Mouse (Mus musculus) heart, embryonic 14.5 days (tissue): ENCODE data around the gene Arhgef17. TPM values are rescaled to one million over a fixed set of nuclear protein-coding genes. Genes with fewer than 3 reads are reported as not detected.

ENCODE experiments used
- ATAC-seq: fragments of 200-750 bp; cut with Nextera tagmentation; 2 replicates; pipeline ENCODE4 v1.8.0; 2017; ENCODE audit warnings: low read depth, moderate TSS enrichment; ENCODE audit not compliant: insufficient number of reproducible peaks, insufficient read depth, low FRiP score
- H3K27ac ChIP-seq, 2 experiments: fragments of 200-500 bp in 1 of 2; fragments of 300-500 bp in 1 of 2; sonication (generic) in 1 of 2; replicated peaks in 1 of 2; 2 replicates each; pipeline ENCODE4 v1.5.1; 2012 to 2014; ENCODE audit warnings: low read depth in 2 of 2, low read length in 2 of 2, control low read depth in 1 of 2, mild to moderate bottlenecking in 1 of 2, mixed read lengths in 1 of 2; ENCODE audit not compliant: control insufficient read depth in 1 of 2, insufficient read depth in 1 of 2
- H3K27me3 ChIP-seq: fragments of 300-500 bp; sonication (generic); 2 replicates; pipeline ENCODE4 v1.6.1; 2014; ENCODE audit warnings: mild to moderate bottlenecking, low read length, control low read depth; ENCODE audit not compliant: control insufficient read depth, insufficient read depth
- H3K36me3 ChIP-seq: fragments of 300-500 bp; sonication (generic); 2 replicates; pipeline ENCODE4 v1.6.1; 2014; ENCODE audit warnings: mild to moderate bottlenecking, control low read depth, low read length, mixed read lengths; ENCODE audit not compliant: control insufficient read depth, insufficient read depth
- H3K4me1 ChIP-seq, 2 experiments: fragments of 200-500 bp in 1 of 2; fragments of 300-500 bp in 1 of 2; sonication (generic) in 1 of 2; 2 replicates each; pipeline ENCODE4 v1.6.1; 2012 to 2014; ENCODE audit warnings: low read length in 2 of 2, control low read depth in 1 of 2, mixed read lengths in 1 of 2; ENCODE audit not compliant: control insufficient read depth in 2 of 2, insufficient read depth in 2 of 2
- H3K4me2 ChIP-seq: fragments of 300-500 bp; sonication (generic); 2 replicates; pipeline ENCODE4 v1.6.1; 2014; ENCODE audit warnings: mild to moderate bottlenecking, low read length
- H3K4me3 ChIP-seq, 2 experiments: fragments of 200-500 bp in 1 of 2; fragments of 300-500 bp in 1 of 2; sonication (generic) in 1 of 2; 2 replicates each; pipeline ENCODE4 v1.5.1; 2012 to 2014; ENCODE audit warnings: low read length in 2 of 2, mild to moderate bottlenecking in 2 of 2, control low read depth in 1 of 2, low read depth in 1 of 2, moderate library complexity in 1 of 2; ENCODE audit not compliant: control insufficient read depth in 1 of 2, insufficient read depth in 1 of 2
- H3K9ac ChIP-seq: fragments of 300-500 bp; sonication (generic); 2 replicates; pipeline ENCODE4 v1.6.1; 2014; ENCODE audit warnings: mild to moderate bottlenecking, low read length
- H3K9me3 ChIP-seq: fragments of 300-500 bp; sonication (generic); 2 replicates; pipeline ENCODE4 v1.6.1; 2016; ENCODE audit warnings: low read length, control low read depth; ENCODE audit not compliant: control insufficient read depth
- WGBS: fragments of 180-500 bp; shearing (Covaris S2); extraction: QIAGEN DNeasy Blood & Tissue Kit; methylation state at CpG from one replicate; pipeline ENCODE4 v1.1.7; 2014; 5-methylcytosine and 5-hydroxymethylcytosine counted together
- polyA plus RNA-seq: library from polyadenylated mRNA; unstranded; fragments of >200 nt; fragmentation: Nextera tagmentation; extraction: Ambion mirVana; gene quantifications from 2 replicates; pipeline ENCODE4 v1.2.1, GENCODE M21; 2014

The Arhgef17 gene
- polyA plus RNA-seq, 1 experiment from 2014 or later, result 8.9 TPM

DNA sequence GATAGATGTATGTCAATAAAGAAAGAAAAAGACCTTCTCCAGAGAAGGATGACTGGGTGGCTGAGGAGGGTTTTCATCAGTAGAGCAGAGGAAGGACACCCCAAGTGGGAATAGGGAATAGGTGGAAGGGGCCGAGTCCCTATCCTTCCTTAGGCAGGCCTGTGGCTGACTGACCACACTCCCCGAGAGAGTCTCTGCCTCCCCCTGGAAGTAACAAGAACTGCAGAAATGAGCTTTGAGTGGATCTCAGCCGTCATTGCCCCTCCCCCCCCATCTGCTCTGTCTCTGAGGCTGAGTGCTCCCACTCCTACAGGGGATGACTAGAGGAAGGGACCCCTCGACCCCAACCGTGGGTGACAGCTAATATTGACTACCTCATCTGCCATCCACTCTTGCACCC is 9.3 kb upstream of the Arhgef17 start:
- Histone ChIP-seq H3K36me3 (no peaks in the 10 kb centered on the region), H3K9me3 (no peaks in the 10 kb centered on the region), H3K4me1 (peaks cover 6 to 8% of the 10 kb centered on the region in 2 experiments; a peak in 3 of 4 replicates), H3K9ac (no peak overlapping the region), H3K27ac (no peak overlapping the region), H3K4me2 (no peak overlapping the region), H3K27me3 (no peaks in the 10 kb centered on the region), H3K4me3 (no peak overlapping the region)
- 37% methylated on average over 5 of the region's 5 CpGs for WGBS
- ATAC-seq, result no peak

- Histone ChIP-seq H3K4me1 (peaks cover 4 to 9% of the 10 kb centered on the region in 2 experiments), H3K27ac (no peak overlapping the region), H3K36me3 (no peaks in the 10 kb centered on the region), H3K27me3 (no peaks in the 10 kb centered on the region), H3K4me2 (no peak overlapping the region), H3K9me3 (no peaks in the 10 kb centered on the region), H3K9ac (no peak overlapping the region), H3K4me3 (no peak overlapping the region)
- no peak for ATAC-seq
- 74% methylated on average over 16 of the region's 16 CpGs for WGBS
Observed at GRCm38 (mm10) chr7:100938106-100938505, 6.2 kb upstream of the Arhgef17 start.

GRCm38 (mm10) chr7:100937481-100937880 is 5.6 kb upstream of the Arhgef17 start:
- Histone ChIP-seq H3K9ac (no peak overlapping the region), H3K4me2 (no peak overlapping the region), H3K4me1 (peaks cover 0 to 6% of the 10 kb centered on the region in 2 experiments; a peak in 3 of 4 replicates), H3K27me3 (no peaks in the 10 kb centered on the region), H3K9me3 (no peaks in the 10 kb centered on the region), H3K27ac (no peak overlapping the region), H3K36me3 (no peaks in the 10 kb centered on the region), H3K4me3 (no peak overlapping the region)
- no peak for ATAC-seq
- 79% methylated on average over 3 of the region's 3 CpGs for WGBS

- H3K4me3 ChIP-seq, result no peak overlapping the region
- no peak overlapping the region for H3K4me2 ChIP-seq
- H3K36me3 ChIP-seq, result peaks cover 5% of the 10 kb centered on the region; the same call in 1 of the 2 replicates
- H3K9ac ChIP-seq, result no peak overlapping the region
- H3K27me3 ChIP-seq, result no peaks in the 10 kb centered on the region
- no peak overlapping the region for H3K27ac ChIP-seq
- peaks cover 20 to 27% of the 10 kb centered on the region in 2 experiments for H3K4me1 ChIP-seq
- H3K9me3 ChIP-seq, result no peaks in the 10 kb centered on the region
- no peak for ATAC-seq
Observed at GRCm38 (mm10) chr7:100933520-100933919, 1.6 kb upstream of the Arhgef17 start.

- under 1% methylated on average over 27 of the region's 27 CpGs for WGBS
- Histone ChIP-seq H3K36me3 (peaks cover 8% of the 10 kb centered on the region; the same call in 1 of the 2 replicates), H3K4me2 (peak overlapping the region; percentile 94), H3K9me3 (no peaks in the 10 kb centered on the region), H3K27me3 (no peaks in the 10 kb centered on the region), H3K27ac (peak overlapping the region; percentile 90 to 98), H3K4me3 (peak overlapping the region; percentile 68 to 72), H3K4me1 (peaks cover 30 to 36% of the 10 kb centered on the region in 2 experiments), H3K9ac (peak overlapping the region; percentile 96)
- peak; percentile 84 for ATAC-seq
Observed at GRCm38 (mm10) chr7:100932481-100933007, 637 bp upstream of the Arhgef17 start.

GRCm38 (mm10) chr7:100931316-100931925 is 486 bp downstream of the Arhgef17 start:
- peak; percentile 1; the same call in 1 of the 2 replicates for ATAC-seq
- Histone ChIP-seq H3K27ac (peak overlapping the region; percentile 91 to 98), H3K4me2 (peak overlapping the region; percentile 94), H3K4me3 (peak overlapping the region; percentile 68 to 72), H3K36me3 (peaks cover 8% of the 10 kb centered on the region; the same call in 1 of the 2 replicates), H3K9me3 (no peaks in the 10 kb centered on the region), H3K4me1 (peaks cover 41 to 48% of the 10 kb centered on the region in 2 experiments), H3K27me3 (no peaks in the 10 kb centered on the region), H3K9ac (peak overlapping the region; percentile 96)
- under 1% methylated on average over 73 of the region's 73 CpGs for WGBS

DNA sequence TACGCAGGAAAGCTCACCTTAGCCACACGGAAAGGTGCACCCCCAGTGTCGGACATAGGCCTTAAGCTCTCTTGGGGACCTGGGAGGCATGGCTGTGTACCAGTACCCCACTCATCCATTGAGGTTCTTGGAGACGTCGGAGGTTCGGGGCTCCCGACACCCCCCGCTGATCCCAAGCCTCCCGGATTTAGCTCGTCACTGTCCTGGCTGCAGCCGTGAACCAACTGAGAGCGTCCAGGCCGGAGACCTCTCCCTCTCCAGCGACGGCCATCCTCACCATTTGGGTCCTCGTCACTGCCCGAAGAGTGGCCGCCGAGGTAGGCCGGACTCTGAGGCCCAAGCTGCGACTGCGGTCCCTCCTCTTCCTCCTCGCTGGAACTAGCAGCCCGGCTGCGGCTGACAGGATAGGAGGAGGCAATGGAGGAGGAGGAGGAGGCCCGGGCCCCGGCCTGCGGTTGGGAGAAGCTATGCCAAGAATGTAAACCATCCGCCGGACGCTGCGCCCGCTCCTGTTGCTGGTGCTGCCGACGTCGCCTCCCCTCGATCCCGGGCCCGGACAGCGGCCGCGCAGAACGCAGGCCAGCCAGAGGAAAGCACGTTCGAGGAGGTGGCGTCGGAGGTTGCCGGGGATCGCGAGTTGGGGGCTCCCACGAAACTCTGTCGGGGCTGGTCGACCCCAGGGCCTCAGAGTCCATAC is 1.1 kb downstream of the Arhgef17 start:
- peak overlapping the region; percentile 94 for H3K4me2 ChIP-seq
- H3K36me3 ChIP-seq, result peaks cover 8% of the 10 kb centered on the region; the same call in 1 of the 2 replicates
- no peaks in the 10 kb centered on the region for H3K27me3 ChIP-seq
- peaks cover 48 to 54% of the 10 kb centered on the region in 2 experiments for H3K4me1 ChIP-seq
- WGBS, result 2% methylated on average over 53 of the region's 53 CpGs
- H3K4me3 ChIP-seq, result peak overlapping the region; percentile 68 to 72
- H3K9ac ChIP-seq, result peak overlapping the region; percentile 96
- 0 out of 2 replicates have a peak, but pooled peaks have one; percentile 7 for ATAC-seq
- H3K9me3 ChIP-seq, result no peaks in the 10 kb centered on the region
- peak overlapping the region; percentile 91 to 98 for H3K27ac ChIP-seq
